Mouse (Mus musculus) adrenal gland, postnatal 36 days (tissue): ENCODE results near the gene Rpgrip1l. TPM values are rescaled to one million over a fixed set of nuclear protein-coding genes. Genes with fewer than 3 reads are reported as not detected.

Experiments
- DNase-seq, 2 experiments: peaks; one replicate each; pipeline ENCODE4 v3.0.0; 2021; ENCODE audit warnings: mixed read lengths in 1 of 2
- total RNA-seq, 2 experiments: library from RNA; stranded (reverse); gene quantifications; 2 replicates each; pipeline ENCODE4 v1.2.3; 2021

Rpgrip1l gene
- total RNA-seq, 2 experiments from 2014 or later = 6.5 to 7.1 TPM

- DNase-seq = no peak
These were observed 107.2 kb downstream of the Rpgrip1l start for GRCm38 (mm10) chr8:91205897-91206296.

GRCm38 (mm10) chr8:91201184-91201583 lies 111.9 kb downstream of the Rpgrip1l start:
- DNase-seq = no peak

- no peak for DNase-seq
These were observed 113.2 kb downstream of the Rpgrip1l start, which contains the start of gene Aktip for GRCm38 (mm10) chr8:91199876-91200275. Gene Aktip, minus strand, starts transcription at chr8:91199976.

GRCm38 (mm10) chr8:91198036-91198435 lies 115.0 kb downstream of the Rpgrip1l start:
- no peak for DNase-seq

- DNase-seq = peak in 1 of 2 experiments; percentile 12
These were observed 115.8 kb downstream of the Rpgrip1l start for GRCm38 (mm10) chr8:91197233-91197632.

GRCm38 (mm10) chr8:91196661-91197060 lies 116.4 kb downstream of the Rpgrip1l start:
- peak in 1 of 2 experiments; percentile 14 for DNase-seq

GRCm38 (mm10) chr8:91194081-91194480 lies 119.0 kb downstream of the Rpgrip1l start:
- no peak for DNase-seq

GRCm38 (mm10) chr8:91192941-91193340 lies 120.1 kb downstream of the Rpgrip1l start:
- DNase-seq = no peak

GRCm38 (mm10) chr8:91190816-91191340 lies 122.2 kb downstream of the Rpgrip1l start:
- peak; percentile 62 to 72 for DNase-seq

- DNase-seq = no peak
These were observed 124.9 kb downstream of the Rpgrip1l start for GRCm38 (mm10) chr8:91188152-91188551.

- no peak for DNase-seq
These were observed 126.7 kb downstream of the Rpgrip1l start for GRCm38 (mm10) chr8:91186372-91186771.

- DNase-seq = no peak
These were observed 135.4 kb downstream of the Rpgrip1l start for GRCm38 (mm10) chr8:91177708-91178107.

- peak; percentile 26 to 48 for DNase-seq
These were observed 136.9 kb downstream of the Rpgrip1l start for GRCm38 (mm10) chr8:91176176-91176575.

GRCm38 (mm10) chr8:91171605-91172004 lies 141.5 kb downstream of the Rpgrip1l start:
- no peak for DNase-seq

GRCm38 (mm10) chr8:91170914-91171313 lies 142.1 kb downstream of the Rpgrip1l start:
- DNase-seq = no peak

- DNase-seq = no peak
These were observed 142.9 kb downstream of the Rpgrip1l start for GRCm38 (mm10) chr8:91170152-91170551.

Other genes with a start within 250 kb of the Rpgrip1l start
- 10 to 100 TPM; 35.1 to 50.1 TPM for gene Rbl2, start 243.2 kb downstream of the Rpgrip1l start, total RNA-seq
- 10 to 100 TPM; 40.3 to 45.5 TPM for gene Aktip, start 113.3 kb downstream of the Rpgrip1l start, total RNA-seq
- 10 to 100 TPM; 71.6 to 81.6 TPM for gene Fto, start 263 bp upstream of the Rpgrip1l start, total RNA-seq